Mouse (Mus musculus) lung, adult 2 months (tissue): ENCODE data around the gene Prcp.

Experiments used
- CTCF ChIP-seq: fragments of 200-500 bp; IDR thresholded peaks from 2 replicates; pipeline ENCODE4 v1.5.1; 2011; ENCODE audit warnings: mild to moderate bottlenecking, low read length, control low read depth; ENCODE audit not compliant: insufficient read depth
- POLR2A ChIP-seq: fragments of 200-500 bp; IDR thresholded peaks from 2 replicates; pipeline ENCODE4 v1.6.1; 2011; ENCODE audit warnings: low read depth, mild to moderate bottlenecking, control low read depth, low read length, borderline replicate concordance; ENCODE audit errors: extremely low read depth

DNA sequence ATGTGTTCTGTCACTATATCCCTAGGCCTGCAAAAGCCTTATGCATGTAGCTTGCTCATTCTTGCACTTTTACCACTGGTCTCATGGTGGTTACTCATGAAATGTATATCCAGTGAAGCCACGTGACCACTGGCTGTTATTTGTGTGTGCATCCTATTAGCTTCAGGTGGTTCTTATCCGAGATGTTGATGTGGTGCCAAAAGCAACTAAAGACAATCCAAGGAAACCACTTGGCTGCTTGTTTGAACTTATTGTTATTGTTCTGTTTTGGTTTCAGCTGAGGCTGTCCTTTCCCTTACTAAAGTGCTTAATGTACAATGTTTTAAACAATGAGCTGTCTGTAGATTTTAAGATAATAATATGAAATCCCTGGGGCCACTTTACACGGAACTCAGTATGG is 85.5 kb downstream of the Prcp start:
- TF ChIP-seq CTCF (no peak), POLR2A (no peak)
